Mouse (Mus musculus) forebrain, embryonic 11.5 days (tissue): ENCODE data around the gene Vps25. TPM values are rescaled to one million over a fixed set of nuclear protein-coding genes. Genes with fewer than 3 reads are reported as not detected.
A peak's percentile ranks its signal among the peaks of the same experiment; 100 is the strongest.

Experiments
- ATAC-seq: fragments of 200-750 bp; cut with Nextera tagmentation; replicated peaks from 2 replicates; pipeline ENCODE4 v1.8.0; 2017; ENCODE audit warnings: moderate TSS enrichment; ENCODE audit not compliant: low FRiP score
- DNase-seq: peaks from one replicate; pipeline ENCODE4 v3.0.0-alpha.2; 2017; ENCODE audit warnings: low spot score
- H3K27ac ChIP-seq: fragments of 300-500 bp; sonication (generic); 2 replicates; pipeline ENCODE4 v1.5.1; 2014; ENCODE audit warnings: low read depth, low read length
- H3K27me3 ChIP-seq: fragments of 300-500 bp; sonication (generic); 2 replicates; pipeline ENCODE4 v1.6.1; 2014; ENCODE audit warnings: mild to moderate bottlenecking, low read length, mixed read lengths; ENCODE audit not compliant: control insufficient read depth, insufficient read depth
- H3K36me3 ChIP-seq: fragments of 300-500 bp; sonication (generic); 2 replicates; pipeline ENCODE4 v1.6.1; 2014; ENCODE audit warnings: mild to moderate bottlenecking, low read length, moderate library complexity, mixed read lengths; ENCODE audit not compliant: control insufficient read depth, insufficient read depth
- H3K4me1 ChIP-seq: fragments of 300-500 bp; sonication (generic); replicated peaks from 2 replicates; pipeline ENCODE4 v1.6.1; 2014; ENCODE audit warnings: low read length, mixed read lengths; ENCODE audit not compliant: control insufficient read depth, insufficient read depth
- H3K4me2 ChIP-seq: fragments of 300-500 bp; sonication (generic); 2 replicates; pipeline ENCODE4 v1.6.1; 2014; ENCODE audit warnings: low read depth, mild to moderate bottlenecking, low read length, moderate library complexity, mixed read lengths; ENCODE audit not compliant: severe bottlenecking
- H3K4me3 ChIP-seq: fragments of 300-500 bp; sonication (generic); 2 replicates; pipeline ENCODE4 v1.5.1; 2014; ENCODE audit warnings: low read depth, low read length
- H3K9ac ChIP-seq: fragments of 300-500 bp; sonication (generic); 2 replicates; pipeline ENCODE4 v1.6.1; 2014; ENCODE audit warnings: low read length
- H3K9me3 ChIP-seq: fragments of 300-500 bp; sonication (generic); 2 replicates; pipeline ENCODE4 v1.6.1; 2016; ENCODE audit warnings: low read length, mixed read lengths; ENCODE audit not compliant: control insufficient read depth
- WGBS: fragments of 180-500 bp; shearing (Covaris S2); extraction: QIAGEN DNeasy Blood & Tissue Kit; methylation state at CpG from one replicate; pipeline ENCODE4 v1.1.7; 2014; 5-methylcytosine and 5-hydroxymethylcytosine counted together
- polyA plus RNA-seq: library from polyadenylated mRNA; unstranded; fragments of >200 nt; fragmentation: Nextera tagmentation; extraction: Ambion mirVana; gene quantifications from 2 replicates; pipeline ENCODE4 v1.2.1, GENCODE M21; 2014

Gene Vps25
- polyA plus RNA-seq, 1 experiment from 2014 or later = 119 TPM

DNA sequence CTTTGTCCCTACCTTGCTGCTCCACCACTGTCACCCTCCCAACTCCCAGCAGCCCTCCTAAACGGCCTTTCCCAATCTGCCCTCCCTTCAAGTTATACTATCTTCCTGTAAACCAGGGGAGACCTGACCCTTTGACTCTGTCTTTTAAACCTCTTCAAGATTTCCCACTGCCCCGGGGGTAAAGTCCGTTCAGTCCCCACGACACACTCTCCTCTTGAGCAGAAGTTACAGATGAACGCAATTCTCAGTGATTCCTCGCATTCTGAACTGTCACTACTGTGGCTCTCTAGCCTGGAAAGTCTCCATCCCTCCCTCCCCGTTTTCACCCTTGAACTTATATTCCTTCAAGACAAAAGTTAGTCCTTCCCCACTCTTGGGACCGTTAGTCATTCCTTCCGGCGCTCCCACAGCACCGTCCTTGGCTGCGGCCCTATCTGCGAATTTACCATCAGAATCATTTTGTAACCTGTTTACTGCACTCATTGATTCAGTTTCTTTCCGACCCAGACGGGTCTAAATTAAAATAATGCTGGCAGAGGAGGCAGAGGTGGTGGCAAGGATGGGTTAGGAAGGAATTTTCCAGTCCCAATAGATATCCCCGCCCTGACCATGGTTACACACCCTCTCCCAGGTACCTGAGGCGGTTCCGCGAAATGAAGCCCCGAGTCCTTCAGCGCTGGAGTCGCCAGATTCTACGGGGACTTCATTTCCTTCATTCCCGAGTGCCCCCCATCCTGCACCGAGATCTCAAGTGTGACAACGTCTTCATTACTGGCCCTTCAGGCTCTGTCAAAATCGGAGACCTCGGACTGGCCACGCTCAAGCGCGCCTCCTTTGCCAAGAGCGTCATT is 9.9 kb downstream of the Vps25 start:
- Histone ChIP-seq H3K4me3 (no peak overlapping the region; the same call in 1 of the 2 replicates), H3K9ac (no peak overlapping the region), H3K27me3 (peaks cover 35% of the 10 kb centered on the region), H3K4me2 (no peak overlapping the region; the same call in 1 of the 2 replicates), H3K9me3 (no peaks in the 10 kb centered on the region), H3K36me3 (no peaks in the 10 kb centered on the region), H3K4me1 (peaks cover 32% of the 10 kb centered on the region), H3K27ac (no peak overlapping the region)
- ATAC-seq (no peak), DNase-seq (peak; percentile 55)
- 2% methylated on average over 32 of the region's 32 CpGs for WGBS

DNA sequence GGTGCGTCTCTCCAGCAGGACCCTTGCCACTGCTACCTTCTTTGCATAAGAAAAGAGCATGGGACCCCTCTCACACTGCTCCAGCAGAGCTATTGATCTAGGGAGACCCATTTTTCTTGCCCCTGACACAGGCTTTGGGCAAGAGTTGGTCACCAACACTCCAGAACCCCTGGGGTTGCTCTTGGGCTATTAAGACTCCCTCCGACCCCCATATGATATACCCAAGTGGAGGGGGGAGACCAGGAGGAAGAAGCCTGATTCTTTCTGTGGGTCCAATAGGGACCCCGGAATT is 10.4 kb downstream of the Vps25 start:
- DNase-seq (no peak), ATAC-seq (no peak)
- Histone ChIP-seq H3K27ac (no peak overlapping the region), H3K27me3 (peaks cover 35% of the 10 kb centered on the region), H3K9me3 (no peaks in the 10 kb centered on the region), H3K4me2 (no peak overlapping the region), H3K4me3 (no peak overlapping the region), H3K36me3 (no peaks in the 10 kb centered on the region), H3K9ac (no peak overlapping the region), H3K4me1 (peaks cover 32% of the 10 kb centered on the region)
- WGBS = 11% methylated on average over 3 of the region's 3 CpGs

DNA sequence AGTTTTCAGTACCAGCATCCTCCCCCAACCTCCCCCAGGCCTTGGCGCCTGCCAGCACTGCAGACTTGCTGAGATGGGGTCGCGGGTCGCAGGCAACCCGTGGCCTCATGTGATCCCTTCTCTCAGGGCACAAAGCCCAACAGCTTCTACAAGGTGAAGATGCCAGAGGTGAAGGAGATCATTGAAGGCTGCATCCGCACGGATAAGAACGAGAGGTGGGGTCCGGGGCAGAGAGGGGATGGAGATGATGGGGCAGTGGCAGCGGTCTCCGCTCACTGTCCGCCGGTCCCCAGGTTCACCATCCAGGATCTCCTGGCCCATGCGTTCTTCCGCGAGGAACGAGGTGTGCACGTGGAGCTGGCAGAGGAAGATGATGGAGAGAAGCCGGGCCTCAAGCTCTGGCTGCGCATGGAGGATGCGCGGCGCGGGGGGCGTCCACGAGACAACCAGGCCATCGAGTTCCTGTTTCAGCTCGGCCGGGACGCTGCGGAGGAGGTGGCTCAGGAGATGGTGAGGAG is 11.5 kb downstream of the Vps25 start:
- 2% methylated on average over 31 of the region's 31 CpGs for WGBS
- peaks cover 35% of the 10 kb centered on the region for H3K27me3 ChIP-seq
- DNase-seq (peak; percentile 67), ATAC-seq (no peak)
- H3K36me3 ChIP-seq = no peaks in the 10 kb centered on the region
- peak overlapping the region; percentile 15 for H3K4me3 ChIP-seq
- no peaks in the 10 kb centered on the region for H3K9me3 ChIP-seq
- no peak overlapping the region for H3K27ac ChIP-seq
- H3K9ac ChIP-seq = peak overlapping the region; percentile 2
- H3K4me2 ChIP-seq = peak overlapping the region; percentile 40
- peaks cover 26% of the 10 kb centered on the region for H3K4me1 ChIP-seq

DNA sequence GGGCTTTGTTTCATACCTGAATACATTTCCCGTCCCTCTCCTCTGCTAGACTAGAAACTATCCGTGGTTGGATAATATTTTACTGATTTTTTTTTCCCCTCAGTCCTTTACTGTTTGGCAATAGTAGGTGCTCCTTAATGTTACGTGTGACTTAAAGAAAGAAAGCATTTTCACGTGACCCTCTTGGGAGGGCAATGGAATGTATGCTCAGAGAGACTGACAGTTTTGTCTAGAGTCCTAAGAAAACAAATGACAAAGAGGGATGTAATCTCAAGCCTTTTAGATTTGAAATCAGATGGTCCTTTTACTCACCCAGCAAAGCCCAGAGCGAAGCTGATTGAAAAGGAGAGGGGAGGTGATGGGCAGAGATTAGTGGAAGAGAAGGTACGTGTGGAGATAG is 12.4 kb downstream of the Vps25 start:
- WGBS = 15% methylated on average over 6 of the region's 6 CpGs
- DNase-seq = no peak
- no peak overlapping the region for H3K4me3 ChIP-seq
- peaks cover 35% of the 10 kb centered on the region for H3K27me3 ChIP-seq
- H3K4me1 ChIP-seq = peaks cover 20% of the 10 kb centered on the region
- H3K9ac ChIP-seq = no peak overlapping the region
- H3K36me3 ChIP-seq = no peaks in the 10 kb centered on the region
- no peak overlapping the region for H3K4me2 ChIP-seq
- H3K27ac ChIP-seq = no peak overlapping the region
- H3K9me3 ChIP-seq = no peaks in the 10 kb centered on the region
- no peak for ATAC-seq

DNA sequence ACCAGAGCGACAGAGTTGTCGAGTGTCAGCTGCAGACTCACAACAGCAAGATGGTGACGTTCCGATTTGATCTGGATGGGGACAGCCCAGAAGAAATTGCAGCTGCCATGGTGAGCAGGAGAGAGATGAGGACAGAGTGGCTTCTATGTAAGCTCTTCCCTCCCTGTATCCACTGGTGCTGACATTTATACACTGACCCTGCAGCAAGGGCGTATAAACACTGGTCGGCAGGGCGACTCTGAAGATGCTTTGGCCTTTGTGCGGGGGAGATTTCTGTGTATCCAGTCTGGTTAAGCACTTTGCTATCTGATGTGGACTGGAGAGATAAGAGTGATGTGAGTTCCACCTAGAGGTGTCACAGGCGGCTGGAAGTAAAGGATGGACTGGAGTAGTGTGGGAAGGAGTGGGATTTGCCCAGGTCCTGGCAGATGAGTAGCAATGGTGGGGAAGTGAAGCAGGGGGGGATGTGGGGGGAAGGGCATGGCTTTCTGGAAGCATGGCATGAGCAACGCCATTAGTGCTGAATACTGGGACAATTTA is 16.1 kb downstream of the Vps25 start:
- no peaks in the 10 kb centered on the region for H3K9me3 ChIP-seq
- H3K9ac ChIP-seq = no peak overlapping the region
- ATAC-seq (no peak), DNase-seq (peak; percentile 57)
- H3K4me1 ChIP-seq = peaks cover 5% of the 10 kb centered on the region
- H3K4me2 ChIP-seq = no peak overlapping the region
- WGBS = 32% methylated on average over 10 of the region's 10 CpGs
- H3K27ac ChIP-seq = no peak overlapping the region
- H3K36me3 ChIP-seq = no peaks in the 10 kb centered on the region
- H3K27me3 ChIP-seq = peaks cover 8% of the 10 kb centered on the region
- H3K4me3 ChIP-seq = no peak overlapping the region

DNA sequence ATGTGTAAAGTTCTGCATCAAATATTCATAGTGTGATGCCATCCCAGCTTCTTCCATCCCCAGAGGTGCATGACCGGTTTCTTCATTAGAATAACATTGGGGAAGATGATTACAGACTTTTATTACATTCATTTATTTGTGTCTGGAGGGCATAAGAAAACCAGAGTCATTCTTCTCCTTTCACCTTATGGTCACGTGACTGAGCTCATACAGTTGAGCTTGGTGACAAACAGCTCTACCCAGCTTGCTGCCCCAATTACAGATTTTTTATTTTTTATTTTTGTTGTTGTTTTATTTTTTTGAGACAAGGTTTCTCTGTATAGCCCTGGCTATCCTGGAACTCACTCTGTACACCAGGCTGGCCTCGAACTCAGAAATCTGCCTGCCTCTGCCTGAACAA is 18.9 kb downstream of the Vps25 start:
- Histone ChIP-seq H3K27me3 (no peaks in the 10 kb centered on the region), H3K27ac (no peak overlapping the region), H3K4me2 (no peak overlapping the region), H3K4me1 (peaks cover 3% of the 10 kb centered on the region; the same call in 1 of the 2 replicates), H3K9ac (no peak overlapping the region), H3K4me3 (no peak overlapping the region), H3K9me3 (no peaks in the 10 kb centered on the region), H3K36me3 (no peaks in the 10 kb centered on the region; the same call in 1 of the 2 replicates)
- 92% methylated on average over 3 of the region's 3 CpGs for WGBS
- no peak for DNase-seq
- no peak for ATAC-seq

DNA sequence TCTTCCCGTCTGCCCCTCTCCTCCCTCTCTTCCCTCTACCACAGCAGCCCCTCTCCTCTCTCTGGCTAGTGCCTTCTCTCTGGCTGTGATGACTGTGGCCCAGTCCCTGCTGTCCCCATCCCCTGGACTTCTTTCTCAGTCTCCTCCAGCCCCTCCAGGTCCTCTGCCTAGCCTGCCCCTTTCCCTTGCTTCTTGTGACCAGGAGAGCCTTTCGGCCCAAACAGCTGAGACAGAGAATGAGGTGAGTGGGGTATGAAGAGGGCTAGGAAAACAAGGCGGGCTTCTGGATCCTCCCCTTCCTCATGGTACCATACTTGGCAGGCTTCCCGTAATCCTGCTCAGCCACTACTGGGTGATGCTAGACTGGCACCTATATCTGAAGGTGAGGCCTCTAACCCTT is 21.8 kb downstream of the Vps25 start:
- Histone ChIP-seq H3K27me3 (peaks cover under 1% of the 10 kb centered on the region; the same call in 1 of the 2 replicates), H3K9me3 (no peaks in the 10 kb centered on the region), H3K4me1 (peaks cover 9% of the 10 kb centered on the region), H3K4me2 (no peak overlapping the region), H3K36me3 (no peaks in the 10 kb centered on the region; the same call in 1 of the 2 replicates), H3K27ac (no peak overlapping the region), H3K9ac (no peak overlapping the region), H3K4me3 (no peak overlapping the region)
- ATAC-seq = no peak
- DNase-seq = no peak
- WGBS = 78% methylated on average over 4 of the region's 4 CpGs

DNA sequence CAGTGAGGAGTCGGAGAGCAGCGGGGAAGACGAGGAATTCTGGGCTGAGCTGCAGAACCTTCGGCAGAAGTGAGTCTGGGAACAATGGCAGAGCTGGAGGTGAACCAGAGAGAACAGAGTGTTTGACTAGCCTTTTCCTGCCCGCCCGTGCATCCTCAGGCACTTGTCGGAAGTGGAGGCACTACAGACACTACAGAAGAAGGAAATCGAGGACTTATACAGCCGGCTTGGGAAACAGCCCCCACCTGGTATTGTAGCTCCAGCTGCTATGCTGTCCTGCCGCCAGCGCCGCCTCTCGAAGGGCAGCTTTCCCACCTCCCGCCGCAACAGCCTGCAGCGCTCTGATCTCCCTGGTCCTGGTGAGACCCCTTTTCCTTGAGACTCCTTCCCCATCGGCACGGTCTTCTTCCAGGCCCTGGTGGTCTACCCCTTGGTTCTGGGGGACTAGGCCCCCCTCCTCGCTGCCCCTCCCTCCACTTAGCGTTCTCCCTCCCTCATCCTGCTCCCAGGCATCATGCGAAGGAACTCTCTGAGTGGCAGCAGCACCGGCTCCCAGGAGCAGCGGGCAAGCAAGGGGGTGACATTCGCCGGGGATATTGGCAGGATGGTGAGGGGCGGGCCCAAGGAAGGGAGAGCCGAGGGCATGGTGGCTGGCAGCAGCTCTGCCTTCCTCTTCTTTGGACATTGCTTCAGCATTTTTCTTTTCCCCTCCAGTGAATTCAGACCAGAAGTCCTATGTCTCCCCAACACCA is 23.0 kb downstream of the Vps25 start:
- H3K4me1 ChIP-seq = peaks cover 9% of the 10 kb centered on the region
- H3K4me3 ChIP-seq = no peak overlapping the region
- H3K9ac ChIP-seq = peak overlapping the region; percentile 20; the same call in 1 of the 2 replicates
- WGBS = 28% methylated on average over 27 of the region's 27 CpGs
- no peak overlapping the region for H3K4me2 ChIP-seq
- H3K27me3 ChIP-seq = peaks cover 3% of the 10 kb centered on the region; the same call in 1 of the 2 replicates
- DNase-seq (no peak), ATAC-seq (no peak)
- no peaks in the 10 kb centered on the region for H3K9me3 ChIP-seq
- H3K27ac ChIP-seq = no peak overlapping the region
- H3K36me3 ChIP-seq = no peaks in the 10 kb centered on the region; the same call in 1 of the 2 replicates
